Mouse (Mus musculus) activated CD4-positive, CD25-positive, alpha-beta regulatory T cell (primary cell): ENCODE data around the gene Proz. TPM values are rescaled to one million over a fixed set of nuclear protein-coding genes. Genes with fewer than 3 reads are reported as not detected.

Experiments
- polyA plus RNA-seq, 2 experiments: library from polyadenylated mRNA; unstranded; fragments of 100-300 nt; shearing (Covaris generic); gene quantifications; one replicate each; pipeline ENCODE4 v1.2.1; 2017

Proz gene
- polyA plus RNA-seq = 1 to 10 TPM; 1.1 to 2.6 TPM

DNA sequence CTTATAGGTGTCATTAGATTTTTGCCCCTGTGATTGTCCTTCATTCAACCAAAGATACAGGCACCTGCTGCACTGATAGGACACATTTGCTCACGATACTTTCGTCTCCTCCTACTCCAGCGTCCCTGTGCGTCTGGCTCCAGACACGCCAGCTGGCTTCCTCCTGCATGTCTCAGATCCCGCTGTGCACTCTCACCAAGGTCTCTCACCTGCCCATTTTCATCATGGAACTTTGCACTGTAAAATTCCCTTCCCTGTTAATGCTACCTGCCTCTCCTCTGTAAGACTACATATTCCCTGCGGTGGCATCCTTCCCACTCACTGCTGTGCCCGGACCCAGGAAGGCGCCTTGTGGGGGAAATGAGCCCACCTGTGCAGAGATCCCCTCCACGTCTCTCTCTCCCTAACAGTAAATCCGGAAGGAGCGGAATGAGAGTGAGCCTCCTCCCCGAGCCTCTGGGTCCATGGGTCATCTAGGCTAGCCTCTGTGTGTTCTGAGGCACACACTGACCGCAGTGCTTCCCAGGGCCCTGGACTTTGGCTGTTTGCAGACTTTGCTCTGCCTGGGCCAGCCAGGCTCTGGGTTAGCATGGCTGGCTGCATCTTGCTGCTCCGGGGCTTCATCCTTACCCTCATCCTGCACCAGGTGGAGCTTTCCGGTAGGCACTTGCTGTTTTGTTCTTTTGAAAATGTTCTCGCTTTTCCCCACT is at the start of gene Proz:
TSS of gene Proz (plus strand) at position 474 of the 710 bp plus-strand sequence.

DNA sequence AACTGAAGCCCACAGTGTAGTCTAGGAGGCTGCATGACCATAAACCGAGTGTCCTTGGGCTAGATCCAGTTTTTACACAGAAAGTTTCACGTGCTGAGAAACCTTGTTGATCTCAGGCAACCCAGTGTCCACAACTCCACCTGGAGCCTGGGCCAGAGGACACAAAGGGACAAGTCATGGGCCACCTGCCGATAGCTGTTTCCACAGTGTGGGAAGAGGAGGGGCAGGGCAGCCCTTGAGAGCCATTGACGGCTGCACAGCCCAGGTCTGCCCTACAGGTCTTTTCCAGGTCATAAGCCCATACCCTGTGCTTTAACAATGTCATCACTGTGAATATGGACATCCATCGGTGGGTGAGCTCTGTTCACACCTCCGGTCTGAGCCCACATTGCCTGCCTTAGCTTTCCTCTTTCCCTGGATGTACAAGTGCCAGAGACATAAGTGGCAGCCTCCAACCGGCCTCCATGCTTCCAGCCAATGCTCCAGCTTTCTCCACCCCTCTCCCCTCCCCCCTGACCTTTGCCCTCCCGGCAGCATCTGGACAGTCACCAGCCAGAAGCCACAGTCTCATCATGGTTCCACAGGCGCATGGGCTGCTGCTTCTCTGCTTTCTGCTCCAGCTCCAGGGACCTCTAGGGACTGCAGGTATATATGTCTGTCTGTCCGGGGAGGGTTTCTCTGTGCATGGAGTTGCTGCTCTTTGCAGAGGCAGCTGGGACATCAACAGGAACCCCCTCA is 35.1 kb upstream of the Proz start, which contains the start of gene F7:
TSS of gene F7 (plus strand) at position 548 of the 738 bp plus-strand sequence.

DNA sequence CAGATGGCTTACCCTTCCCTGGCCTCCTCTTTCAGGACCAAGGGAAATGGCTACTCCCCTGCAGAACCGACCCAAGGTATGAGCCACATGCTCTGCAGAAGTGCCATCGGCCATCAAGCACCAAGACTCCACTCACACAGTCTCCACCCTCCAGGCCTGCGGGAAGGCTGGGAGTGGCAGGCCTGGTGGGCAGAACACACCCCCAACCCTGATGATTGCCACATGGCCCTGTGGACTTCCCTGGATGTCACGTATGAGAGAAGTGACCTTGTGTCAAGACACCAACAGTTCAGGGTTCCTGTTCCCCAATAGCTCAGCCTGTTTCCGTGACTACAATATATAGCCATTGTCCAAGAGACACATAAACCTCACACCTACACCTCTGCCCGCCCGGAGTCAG is 23.7 kb upstream of the Proz start, which contains the start of gene F10:
TSS of gene F10 (plus strand) at position 294 of the 400 bp plus-strand sequence.

GRCm38 (mm10) chr8:13105087-13105881 is 44.6 kb downstream of the Proz start, which contains the start of the genes Pcid2 and Cul4a:
TSS of gene Pcid2 (minus strand) at chr8:13105459.
TSS of gene Cul4a (plus strand) at chr8:13105621.

Other genes starting within 250 kb of the Proz start
- gene Mcf2l, start 187.1 kb upstream of the Proz start, polyA plus RNA-seq = 1 to 10 TPM; 1.1 to 2.5 TPM
- gene F7, start 34.9 kb upstream of the Proz start, polyA plus RNA-seq = under 1 TPM in 1 of 2 experiments, not detected in 1; 0.31 TPM
- under 1 TPM in 1 of 2 experiments, not detected in 1; 0.92 TPM for gene F10, start 23.6 kb upstream of the Proz start, polyA plus RNA-seq
- 10 to 100 TPM; 34.3 to 36.7 TPM for gene Pcid2, start 44.5 kb downstream of the Proz start, polyA plus RNA-seq
- gene Cul4a, start 44.7 kb downstream of the Proz start, polyA plus RNA-seq = 10 to 100 TPM; 27.2 to 33.4 TPM
- gene Lamp1, start 98.2 kb downstream of the Proz start, polyA plus RNA-seq = 100 to 1,000 TPM; 181 to 217 TPM
- gene Grtp1, start 139.7 kb downstream of the Proz start, polyA plus RNA-seq = 1 to 10 TPM; 1.4 to 2.8 TPM
- 1 to 10 TPM in 1 of 2 experiments, under 1 TPM in 1; 0.31 to 1.6 TPM for gene Adprhl1, start 193.2 kb downstream of the Proz start, polyA plus RNA-seq
- gene Dcun1d2, start 227.2 kb downstream of the Proz start, polyA plus RNA-seq = 10 to 100 TPM; 21.5 to 34.7 TPM
- gene Tmco3, start 227.3 kb downstream of the Proz start, polyA plus RNA-seq = 10 to 100 TPM; 28.4 to 29.9 TPM